Comparison of ENCODE assay signal across 27 mouse cellular contexts in genomic region chr13:29476421-29476820, GRCm38 (mm10).
DNase-seq lines count a peak whose midpoint lies in the region; ATAC-seq and TF ChIP-seq lines count a peak whose summit lies in the region.
"Had no signal": no experiment of that assay in that cellular context is flagged by ENCODE, and none has a peak within 500 bp of the region (broad histone marks: within the 10 kb centered on the region; RNA-seq: fewer than 3 reads in every experiment).

No protein-coding gene starts in this region.

- peak overlapping the region; percentile 20; the same call in 1 of the 2 replicates for H3K27ac ChIP-seq in gastrocnemius, adult 2 months
- H3K27ac ChIP-seq in heart, embryonic 13.5 days (replicated peaks), result peak overlapping the region; percentile 33
- H3K27ac ChIP-seq in heart, embryonic 16.5 days (ENCODE audit: low read length), result 0 out of 2 replicates have a peak overlapping the region, but pooled peaks have one; percentile 37
- no peak overlapping the region for H3K27ac ChIP-seq in heart, embryonic 10.5 days
- H3K27ac ChIP-seq in midbrain, embryonic 11.5 days (ENCODE audit: low read depth, low read length), result no peak overlapping the region
- H3K27ac ChIP-seq in midbrain, postnatal 0 days (ENCODE audit: low read depth, low read length), result no peak overlapping the region
- H3K27ac ChIP-seq: embryonic facial prominence, embryonic 10.5 days; embryonic facial prominence, embryonic 13.5 days; forebrain, embryonic 12.5 days; forebrain, embryonic 15.5 days; hindbrain, embryonic 14.5 days; hindbrain, postnatal 0 days had no signal

- H3K4me2 ChIP-seq in heart, embryonic 13.5 days, result no peak overlapping the region
- no peak overlapping the region for H3K4me2 ChIP-seq in heart, embryonic 16.5 days (ENCODE audit: low read depth, low read length)
- no peak overlapping the region for H3K4me2 ChIP-seq in midbrain, embryonic 11.5 days
- no peak overlapping the region for H3K4me2 ChIP-seq in midbrain, postnatal 0 days (ENCODE audit: low read depth, low read length, poor library complexity, severe bottlenecking)
- H3K4me2 ChIP-seq: embryonic facial prominence, embryonic 13.5 days; forebrain, embryonic 12.5 days; forebrain, embryonic 15.5 days; hindbrain, embryonic 14.5 days had no signal

- peaks cover 5% of the 10 kb centered on the region; the same call in 1 of the 2 replicates for H3K36me3 ChIP-seq in heart, embryonic 13.5 days
- no peaks in the 10 kb centered on the region for H3K36me3 ChIP-seq in heart, embryonic 16.5 days (ENCODE audit: control insufficient read depth, insufficient read depth)
- H3K36me3 ChIP-seq in heart, embryonic 10.5 days, result 0 out of 2 replicates have a peak, but pooled peaks cover 2% of the 10 kb centered on the region
- no peaks in the 10 kb centered on the region for H3K36me3 ChIP-seq in midbrain, embryonic 11.5 days (ENCODE audit: control insufficient read depth, insufficient read depth, low read length)
- H3K36me3 ChIP-seq in midbrain, postnatal 0 days (ENCODE audit: insufficient read depth, low read length), result no peaks in the 10 kb centered on the region
- H3K36me3 ChIP-seq: embryonic facial prominence, embryonic 10.5 days; embryonic facial prominence, embryonic 13.5 days; forebrain, embryonic 12.5 days; forebrain, embryonic 15.5 days had no signal

- no peak for TF ChIP-seq CTCF in gastrocnemius, adult 2 months (IDR thresholded peaks at IDR 0.05)
- no peak for TF ChIP-seq CTCF in midbrain, postnatal 0 days (IDR thresholded peaks at IDR 0.05)

- ATAC-seq in heart, embryonic 13.5 days (ENCODE audit: extremely low read depth, insufficient number of reproducible peaks, low FRiP score, low TSS enrichment), result no peak
- ATAC-seq in heart, embryonic 16.5 days (replicated peaks; ENCODE audit: extremely low read depth, insufficient read depth, low FRiP score), result no peak
- ATAC-seq in midbrain, embryonic 11.5 days (ENCODE audit: low FRiP score), result no peak
- no peak for ATAC-seq in midbrain, postnatal 0 days (ENCODE audit: low FRiP score)
- ATAC-seq: activated CD4-positive, CD25-positive, alpha-beta regulatory T cell, adult 4 months; forebrain, embryonic 15.5 days; hindbrain, postnatal 0 days; inflammation-experienced regulatory T-cells, adult 6 months; intestine, embryonic 16.5 days had no signal

- H3K9me3 ChIP-seq in heart, embryonic 13.5 days, result no peaks in the 10 kb centered on the region
- no peaks in the 10 kb centered on the region for H3K9me3 ChIP-seq in heart, embryonic 16.5 days (replicated peaks; ENCODE audit: control insufficient read depth, low read length)
- no peaks in the 10 kb centered on the region for H3K9me3 ChIP-seq in heart, embryonic 10.5 days
- no peaks in the 10 kb centered on the region for H3K9me3 ChIP-seq in midbrain, embryonic 11.5 days (ENCODE audit: control insufficient read depth, low read length)
- H3K9me3 ChIP-seq in midbrain, postnatal 0 days (ENCODE audit: low read length), result no peaks in the 10 kb centered on the region
- H3K9me3 ChIP-seq: embryonic facial prominence, embryonic 10.5 days; embryonic facial prominence, embryonic 13.5 days; forebrain, embryonic 12.5 days; forebrain, embryonic 15.5 days had no signal

- H3K4me3 ChIP-seq in gastrocnemius, adult 2 months, result no peak overlapping the region
- no peak overlapping the region for H3K4me3 ChIP-seq in heart, embryonic 13.5 days
- no peak overlapping the region for H3K4me3 ChIP-seq in heart, embryonic 16.5 days (ENCODE audit: low read length)
- no peak overlapping the region for H3K4me3 ChIP-seq in heart, embryonic 10.5 days
- no peak overlapping the region for H3K4me3 ChIP-seq in midbrain, embryonic 11.5 days (ENCODE audit: low read depth, low read length)
- no peak overlapping the region for H3K4me3 ChIP-seq in midbrain, postnatal 0 days (ENCODE audit: low read depth, low read length)
- H3K4me3 ChIP-seq: embryonic facial prominence, embryonic 10.5 days; embryonic facial prominence, embryonic 13.5 days; erythroblast, embryonic 14.5 days; forebrain, embryonic 12.5 days; forebrain, embryonic 15.5 days had no signal

- WGBS in heart, embryonic 13.5 days, result 36% methylated on average over 4 of the region's 4 CpGs
- WGBS in heart, embryonic 16.5 days, result 37% methylated on average over 4 of the region's 4 CpGs
- 49% methylated on average over 4 of the region's 4 CpGs for whole genome bisulfite sequencing in heart, embryonic 10.5 days
- WGBS in midbrain, embryonic 11.5 days, result 77% methylated on average over 4 of the region's 4 CpGs
- WGBS in midbrain, postnatal 0 days, result 81% methylated on average over 4 of the region's 4 CpGs

- intact Hi-C loops in gastrocnemius, adult 2 months (cut with DNase I), result no loop called here

- H3K27me3 ChIP-seq in heart, embryonic 13.5 days (replicated peaks), result no peaks in the 10 kb centered on the region
- H3K27me3 ChIP-seq in heart, embryonic 16.5 days (ENCODE audit: control insufficient read depth, insufficient read depth, low read length), result no peaks in the 10 kb centered on the region
- H3K27me3 ChIP-seq in heart, embryonic 10.5 days (ENCODE audit: insufficient read depth, poor library complexity, severe bottlenecking), result no peaks in the 10 kb centered on the region
- H3K27me3 ChIP-seq in midbrain, embryonic 11.5 days (ENCODE audit: control insufficient read depth, insufficient read depth, low read length), result no peaks in the 10 kb centered on the region
- no peaks in the 10 kb centered on the region for H3K27me3 ChIP-seq in midbrain, postnatal 0 days (ENCODE audit: insufficient read depth, low read length)
- H3K27me3 ChIP-seq: embryonic facial prominence, embryonic 13.5 days; forebrain, embryonic 12.5 days; forebrain, embryonic 15.5 days had no signal

- no peak overlapping the region for H3K9ac ChIP-seq in heart, embryonic 13.5 days
- H3K9ac ChIP-seq in heart, embryonic 16.5 days (ENCODE audit: low read length), result no peak overlapping the region
- H3K9ac ChIP-seq in midbrain, embryonic 11.5 days (ENCODE audit: low read length), result no peak overlapping the region
- H3K9ac ChIP-seq in midbrain, postnatal 0 days (replicated peaks; ENCODE audit: low read length, poor library complexity, severe bottlenecking), result no peak overlapping the region
- H3K9ac ChIP-seq: embryonic facial prominence, embryonic 13.5 days; forebrain, embryonic 12.5 days; forebrain, embryonic 15.5 days; hindbrain, embryonic 14.5 days had no signal

- no peak for DNase-seq in gastrocnemius, adult 2 months
- DNase-seq in gastrocnemius, adult 18-20 months (ENCODE audit: low spot score), result no peak
- DNase-seq in heart, adult 18-20 months, result no peak
- DNase-seq in heart, embryonic 10.5 days (ENCODE audit: low spot score), result no peak
- peak; percentile 65 for DNase-seq in midbrain, embryonic 11.5 days (ENCODE audit: low spot score, missing footprints)
- DNase-seq in midbrain, postnatal 0 days (ENCODE audit: low spot score), result no peak
- DNase-seq: adrenal gland, adult 8-10 months; adrenal gland, postnatal 25 days; cerebellum, adult 11-12 months; cerebellum, adult 8-10 months; cerebellum, postnatal 10 days; cerebellum, postnatal 36 days; embryo, embryonic 11 days; gastrocnemius, postnatal 14 days; kidney, adult 18-20 months had no signal

- H3K4me1 ChIP-seq in heart, embryonic 13.5 days, result peaks cover 13% of the 10 kb centered on the region
- H3K4me1 ChIP-seq in heart, embryonic 16.5 days (ENCODE audit: control insufficient read depth, insufficient read depth, low read length), result peaks cover 10% of the 10 kb centered on the region; the same call in 1 of the 2 replicates
- H3K4me1 ChIP-seq in heart, embryonic 10.5 days, result peaks cover 5% of the 10 kb centered on the region; the same call in 1 of the 2 replicates
- H3K4me1 ChIP-seq in midbrain, embryonic 11.5 days (ENCODE audit: control insufficient read depth, insufficient read depth, low read length), result no peaks in the 10 kb centered on the region
- no peaks in the 10 kb centered on the region for H3K4me1 ChIP-seq in midbrain, postnatal 0 days (ENCODE audit: insufficient read depth, low read length)
- H3K4me1 ChIP-seq: embryonic facial prominence, embryonic 13.5 days; forebrain, embryonic 12.5 days; forebrain, embryonic 15.5 days had no signal

Comparison
In these comparisons a context has a peak if more than half of its experiments do, and no peak if none do; other contexts are left out.
1. H3K27ac ChIP-seq: peak in gastrocnemius, adult 2 months (single experiment), heart, embryonic 13.5 days (single experiment) and heart, embryonic 16.5 days (single experiment); none in heart, embryonic 10.5 days (single experiment), midbrain, embryonic 11.5 days (single experiment) and midbrain, postnatal 0 days (single experiment).